Mouse (Mus musculus): ENCODE measurements at regions not wholly inside any gene's neighbourhood (a gene's known extent, or its start where the extent isn't known, plus 50 kb on each side); places are given as distances from the start of the nearest gene placed in this dataset.

DNA sequence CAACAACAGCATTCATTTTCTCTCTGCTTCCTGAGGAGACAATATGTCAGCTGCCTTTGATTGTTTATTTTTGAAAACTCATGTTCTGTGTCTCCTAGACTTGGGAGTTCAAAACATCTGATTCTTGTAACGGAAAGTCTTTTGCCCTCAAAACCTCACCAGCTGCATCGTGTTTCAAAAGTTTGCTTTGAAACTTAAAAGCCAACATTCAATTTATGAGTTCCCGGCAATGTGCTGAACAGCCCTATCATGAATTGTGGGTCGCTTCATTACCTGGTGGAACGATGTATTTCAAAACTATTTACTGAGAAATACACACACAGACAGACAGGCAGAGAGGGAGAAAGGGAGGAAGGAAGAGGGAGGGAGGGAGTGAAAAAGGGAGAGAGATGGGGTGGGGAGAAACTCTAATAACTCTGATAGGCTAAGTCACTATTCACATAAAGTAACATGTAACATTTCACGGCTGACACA is 356.3 kb upstream of the Lmcd1 start:
- no peak overlapping the region for H3K4me3 ChIP-seq
- H3K9me3 ChIP-seq (replicated peaks): no peaks in the 10 kb centered on the region
- 80% methylated on average over 6 of the region's 6 CpGs for WGBS
- no peaks in the 10 kb centered on the region for H3K27me3 ChIP-seq (ENCODE audit: low read depth, poor library complexity, severe bottlenecking)
- peaks cover 9% of the 10 kb centered on the region; the same call in 1 of the 2 replicates for H3K4me1 ChIP-seq
- H3K27ac ChIP-seq (replicated peaks): no peak overlapping the region
- H3K36me3 ChIP-seq: no peaks in the 10 kb centered on the region
- no peak for DNase-seq (ENCODE audit: low spot score)

DNA sequence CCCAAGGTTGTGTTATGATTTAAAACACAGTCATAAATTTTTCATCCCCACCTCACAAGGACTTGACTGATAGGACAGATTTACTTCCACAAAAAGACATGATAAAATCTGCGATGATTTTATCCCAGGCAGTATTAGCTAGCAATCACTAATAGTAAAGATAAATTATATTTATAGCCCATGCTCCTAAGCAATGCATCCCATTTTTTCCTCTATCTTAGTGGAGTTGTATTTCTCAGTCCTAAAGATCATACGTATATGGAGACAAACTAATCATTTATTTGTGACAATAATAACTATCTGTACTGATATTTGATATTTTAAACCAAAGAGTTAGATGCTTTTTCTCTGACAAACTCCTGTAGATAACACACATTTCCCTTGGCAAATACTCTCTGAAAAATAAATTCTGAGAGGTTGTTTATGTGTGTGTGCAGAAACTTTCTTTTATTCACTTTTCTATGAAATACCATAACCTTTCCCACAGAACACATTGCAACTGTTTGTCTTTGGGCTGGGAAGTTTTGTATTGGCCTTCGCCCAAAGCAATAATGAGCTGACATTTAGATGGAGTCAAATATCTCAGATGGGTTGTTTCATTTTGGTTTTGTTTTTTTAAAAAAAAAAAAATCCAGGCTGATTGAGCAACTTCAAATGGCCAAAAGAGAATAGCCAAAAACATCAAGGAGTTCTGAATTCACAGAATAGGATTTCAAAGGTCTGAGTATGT is 355.5 kb upstream of the Lmcd1 start:
- Histone ChIP-seq H3K4me3 (no peak overlapping the region), H3K27ac (replicated peaks) (no peak overlapping the region), H3K27me3 (ENCODE audit: low read depth, poor library complexity, severe bottlenecking) (no peaks in the 10 kb centered on the region), H3K4me1 (peaks cover 9% of the 10 kb centered on the region; the same call in 1 of the 2 replicates), H3K9me3 (replicated peaks) (no peaks in the 10 kb centered on the region), H3K36me3 (no peaks in the 10 kb centered on the region)
- 90% methylated on average over 3 of the region's 3 CpGs for WGBS
- no peak for DNase-seq (ENCODE audit: low spot score)

DNA sequence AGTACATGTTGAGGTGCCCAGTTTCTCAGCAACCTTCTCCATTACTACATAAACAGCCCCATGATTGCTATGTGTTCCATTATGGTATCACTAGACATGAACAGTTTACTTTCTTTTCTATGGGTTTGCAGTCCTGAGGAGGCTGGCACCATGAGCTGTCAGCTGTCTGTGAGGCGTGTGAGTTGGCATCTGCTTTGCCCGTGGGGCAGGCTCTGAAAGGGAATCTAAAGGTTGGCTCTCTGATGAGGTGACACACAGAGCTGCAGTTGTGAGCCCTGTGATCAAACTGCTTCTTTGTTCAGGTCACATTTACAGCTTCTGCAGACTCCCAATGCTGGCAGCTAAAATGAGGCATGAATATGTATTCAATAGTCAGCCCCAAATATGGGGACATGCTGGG is 341.0 kb upstream of the Lmcd1 start:
- no peaks in the 10 kb centered on the region for H3K36me3 ChIP-seq
- no peaks in the 10 kb centered on the region for H3K9me3 ChIP-seq (replicated peaks)
- no peak overlapping the region for H3K4me3 ChIP-seq
- H3K27me3 ChIP-seq (ENCODE audit: low read depth, poor library complexity, severe bottlenecking): no peaks in the 10 kb centered on the region
- no peak overlapping the region for H3K27ac ChIP-seq (replicated peaks)
- DNase-seq (ENCODE audit: low spot score): no peak
- WGBS: 80% methylated on average over 2 of the region's 2 CpGs
- H3K4me1 ChIP-seq: no peaks in the 10 kb centered on the region

DNA sequence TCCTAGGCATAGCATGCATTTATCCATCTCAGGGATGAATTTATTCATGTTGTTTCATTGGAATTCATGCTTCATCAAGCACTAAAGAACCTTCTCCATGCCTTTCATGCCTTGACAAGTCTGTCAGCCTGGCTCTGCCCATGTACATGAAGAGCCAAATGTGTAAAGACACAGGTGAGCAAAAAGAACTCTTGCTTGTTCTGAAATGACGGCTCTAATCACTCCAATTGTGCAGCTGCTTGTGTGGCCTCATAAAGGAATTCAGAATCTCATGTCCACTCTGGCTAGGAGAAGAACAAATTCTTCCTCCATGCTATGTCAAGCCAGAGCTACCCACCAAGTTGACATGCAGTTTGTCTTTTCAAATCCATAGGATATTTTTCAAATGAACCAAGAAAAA is 319.2 kb upstream of the Lmcd1 start:
- H3K36me3 ChIP-seq: no peaks in the 10 kb centered on the region
- H3K9me3 ChIP-seq (replicated peaks): no peaks in the 10 kb centered on the region
- 75% methylated on average over 1 of the region's 1 CpGs for WGBS
- H3K4me3 ChIP-seq: no peak overlapping the region
- H3K27ac ChIP-seq (replicated peaks): no peak overlapping the region
- H3K4me1 ChIP-seq: no peaks in the 10 kb centered on the region
- H3K27me3 ChIP-seq (ENCODE audit: low read depth, poor library complexity, severe bottlenecking): no peaks in the 10 kb centered on the region
- no peak for DNase-seq (ENCODE audit: low spot score)

DNA sequence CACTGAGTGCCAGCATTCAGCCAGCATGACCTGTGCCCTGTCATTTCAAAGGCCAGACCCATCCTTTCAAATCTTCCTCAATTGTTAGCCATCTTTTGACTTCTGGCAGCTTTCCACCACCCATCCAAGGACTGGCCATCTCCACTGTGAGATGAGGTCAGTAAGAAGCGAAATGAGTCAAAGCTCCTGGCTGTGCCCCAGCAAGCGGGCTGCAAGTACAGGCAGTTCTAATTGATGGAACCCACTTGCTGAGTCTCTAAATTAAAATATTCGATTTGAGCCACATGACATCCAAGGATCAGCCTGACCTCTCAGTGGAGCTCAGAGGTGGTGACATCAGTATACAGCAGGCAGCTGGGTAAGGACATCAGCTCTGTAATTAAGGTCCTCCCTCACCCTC is 307.8 kb upstream of the Lmcd1 start:
- no peak for DNase-seq (ENCODE audit: low spot score)
- WGBS: 77% methylated on average over 3 of the region's 3 CpGs
- no peak overlapping the region for H3K27ac ChIP-seq (replicated peaks)
- H3K4me3 ChIP-seq: no peak overlapping the region
- no peaks in the 10 kb centered on the region for H3K36me3 ChIP-seq
- H3K27me3 ChIP-seq (ENCODE audit: low read depth, poor library complexity, severe bottlenecking): no peaks in the 10 kb centered on the region
- no peaks in the 10 kb centered on the region for H3K9me3 ChIP-seq (replicated peaks)
- peaks cover 5% of the 10 kb centered on the region; the same call in 1 of the 2 replicates for H3K4me1 ChIP-seq

DNA sequence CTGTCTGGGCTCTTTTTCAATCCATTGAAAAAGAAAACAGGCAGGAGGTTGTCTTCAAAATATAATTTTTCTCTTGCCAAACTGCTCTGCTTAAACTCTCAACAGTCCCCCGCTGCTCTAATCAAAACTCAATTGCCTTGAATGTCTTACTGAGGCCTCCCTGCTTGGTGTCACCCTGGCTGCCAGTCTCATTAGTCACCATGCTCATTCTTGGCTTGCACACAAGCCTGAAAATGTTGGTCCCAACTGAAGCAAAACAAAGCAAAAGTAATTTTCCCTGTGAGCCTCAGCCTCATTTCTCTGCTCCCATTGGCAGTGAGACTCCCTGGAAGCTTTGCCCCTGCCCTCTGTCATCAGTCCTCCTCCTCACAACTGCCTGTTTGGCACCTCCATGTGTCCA is 288.1 kb upstream of the Lmcd1 start:
- H3K9me3 ChIP-seq (replicated peaks): no peaks in the 10 kb centered on the region
- H3K36me3 ChIP-seq: no peaks in the 10 kb centered on the region
- no peaks in the 10 kb centered on the region for H3K27me3 ChIP-seq (ENCODE audit: low read depth, poor library complexity, severe bottlenecking)
- H3K4me3 ChIP-seq: no peak overlapping the region
- no peaks in the 10 kb centered on the region for H3K4me1 ChIP-seq
- H3K27ac ChIP-seq (replicated peaks): no peak overlapping the region
- no peak for DNase-seq (ENCODE audit: low spot score)
- 60% methylated on average over 1 of the region's 1 CpGs for WGBS

DNA sequence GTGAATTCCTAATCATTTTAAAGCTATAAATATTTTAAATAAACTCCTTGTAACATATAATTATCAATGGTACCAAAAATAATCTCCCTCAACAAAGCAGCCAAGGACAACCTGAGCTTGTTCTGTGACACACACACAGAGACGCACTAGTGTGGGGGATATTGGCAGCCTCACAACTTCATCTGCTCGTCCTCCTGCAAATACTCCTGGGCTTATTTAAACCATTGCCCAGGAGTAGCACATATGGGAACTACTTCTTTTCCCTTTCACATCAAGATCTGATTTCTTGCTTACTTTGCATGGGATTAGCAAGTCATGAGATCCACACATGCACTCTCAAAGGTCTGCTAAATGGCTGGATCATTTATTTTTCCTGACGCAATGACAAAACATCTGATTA is 277.7 kb upstream of the Lmcd1 start:
- H3K4me1 ChIP-seq: no peaks in the 10 kb centered on the region
- whole genome bisulfite sequencing: 90% methylated on average over 3 of the region's 3 CpGs

DNA sequence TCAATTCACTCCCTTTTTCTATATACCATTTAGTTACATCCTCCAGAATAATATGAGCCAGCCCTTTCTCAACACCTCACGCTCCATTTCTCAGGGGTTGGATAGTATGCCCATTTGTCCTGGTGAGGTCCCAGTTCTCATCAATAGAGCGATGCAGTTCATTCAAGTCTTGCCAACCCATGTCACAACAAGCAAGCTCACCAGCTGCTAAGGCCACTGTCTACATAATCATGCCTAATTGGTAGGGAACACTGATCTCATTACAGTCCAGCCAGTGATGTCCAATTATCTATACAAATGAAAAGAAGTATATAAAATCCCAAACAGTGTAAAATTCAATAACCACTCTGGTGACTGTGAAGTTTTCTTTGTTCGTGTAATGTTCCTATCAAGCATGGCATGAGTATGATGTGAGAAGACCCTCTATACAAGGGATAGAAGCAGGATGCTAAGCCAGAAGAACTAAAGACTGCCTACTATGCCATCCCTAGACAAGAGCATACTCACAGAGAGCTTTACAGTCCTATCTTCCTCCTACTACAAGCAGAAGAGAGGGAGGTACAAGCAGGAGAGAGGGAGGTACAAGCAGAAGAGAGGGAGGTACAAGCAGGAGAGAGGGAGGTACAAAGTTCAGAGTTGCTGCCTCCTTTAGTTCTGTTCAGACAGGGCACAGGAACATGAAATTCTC is 269.6 kb upstream of the Lmcd1 start:
- no peak overlapping the region for H3K27ac ChIP-seq (replicated peaks)
- H3K4me1 ChIP-seq: no peaks in the 10 kb centered on the region
- no peaks in the 10 kb centered on the region for H3K9me3 ChIP-seq (replicated peaks)
- H3K4me3 ChIP-seq: no peak overlapping the region
- H3K36me3 ChIP-seq: no peaks in the 10 kb centered on the region
- DNase-seq (ENCODE audit: low spot score): no peak
- no peaks in the 10 kb centered on the region for H3K27me3 ChIP-seq (ENCODE audit: low read depth, poor library complexity, severe bottlenecking)
- 87% methylated on average over 3 of the region's 3 CpGs for WGBS

More for the DNA sequence above, 277.7 kb upstream of the Lmcd1 start:
- H3K27me3 ChIP-seq (ENCODE audit: low read depth, poor library complexity, severe bottlenecking): no peaks in the 10 kb centered on the region
- no peaks in the 10 kb centered on the region for H3K9me3 ChIP-seq (replicated peaks)
- no peaks in the 10 kb centered on the region for H3K36me3 ChIP-seq
- H3K4me3 ChIP-seq: no peak overlapping the region
- no peak for DNase-seq (ENCODE audit: low spot score)
- no peak overlapping the region for H3K27ac ChIP-seq (replicated peaks)

DNA sequence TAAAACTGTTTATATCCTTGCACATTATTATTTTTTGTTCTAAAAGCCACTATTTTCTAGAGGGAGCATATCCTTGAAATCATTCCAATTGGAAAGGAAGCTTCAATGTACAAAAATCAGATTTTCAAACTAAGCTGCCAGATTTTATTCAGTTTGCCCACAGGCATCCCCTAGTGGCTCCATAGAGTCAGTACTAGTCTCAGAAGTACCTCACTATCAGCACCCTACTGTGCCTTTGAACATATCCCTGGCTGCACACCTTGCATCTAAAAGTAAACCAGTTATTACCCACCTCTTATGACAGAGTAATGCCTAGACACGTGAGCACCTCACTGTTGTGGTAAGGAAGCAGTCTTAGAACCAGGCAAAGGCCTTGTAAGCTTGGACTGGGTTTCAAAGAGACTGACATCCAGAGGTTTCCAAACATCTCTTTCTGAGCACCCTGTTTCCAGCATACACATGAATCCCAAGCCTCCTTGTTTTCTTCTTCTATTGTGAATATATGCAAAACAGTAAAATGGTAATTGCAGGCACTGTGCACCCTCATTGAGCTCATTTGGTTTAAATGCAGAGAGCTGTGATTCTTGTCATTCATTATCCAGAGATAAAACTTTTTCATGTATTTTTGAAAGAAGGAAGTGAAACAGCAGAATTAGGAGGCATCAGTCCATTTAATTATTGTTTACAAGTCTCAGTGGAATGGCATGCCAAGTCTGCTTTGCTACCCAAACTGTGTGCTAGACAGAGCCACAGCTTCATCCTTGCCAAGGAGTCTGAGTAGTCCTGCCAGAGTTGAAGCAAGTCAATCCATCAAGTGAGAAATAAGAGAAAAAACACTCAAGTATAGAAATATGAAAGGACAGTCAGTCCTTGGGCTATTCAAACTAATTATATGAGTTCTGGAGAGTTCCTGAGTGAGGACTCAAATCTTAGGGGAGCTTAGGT is 247.0 kb upstream of the Lmcd1 start:
- no peak overlapping the region for H3K27ac ChIP-seq (replicated peaks)
- WGBS: 70% methylated on average over 1 of the region's 1 CpGs
- no peak for DNase-seq (ENCODE audit: low spot score)

DNA sequence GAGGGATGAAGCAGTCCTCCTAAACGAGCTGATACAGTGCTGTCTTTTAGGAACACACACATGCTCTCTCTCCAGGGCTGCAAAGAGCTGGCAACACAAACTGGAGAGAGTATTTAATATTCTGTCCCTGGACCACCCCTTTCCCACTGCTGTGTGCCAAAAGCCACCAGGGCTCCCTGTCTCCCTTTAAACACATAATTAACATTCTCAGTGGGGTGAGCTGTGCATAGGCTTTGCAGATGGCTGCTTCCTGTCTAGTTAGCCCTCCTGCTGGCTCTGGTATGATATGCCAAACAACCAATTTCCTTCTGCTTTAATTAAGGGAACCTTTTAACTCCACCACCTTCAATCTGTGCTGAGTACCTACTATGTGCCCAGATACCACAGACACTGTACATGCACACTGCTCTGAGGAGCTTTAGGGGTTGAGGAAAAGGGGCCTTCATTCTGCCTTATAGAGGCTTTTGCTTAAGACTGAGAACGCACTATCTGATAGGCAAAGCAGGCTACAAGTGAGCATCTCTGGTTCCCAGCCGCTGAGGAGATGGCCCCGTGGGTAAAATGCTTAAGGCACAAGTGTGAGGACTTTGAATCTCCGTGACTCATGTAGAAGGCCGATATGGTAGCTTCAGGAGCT is 222.9 kb upstream of the Lmcd1 start:
- 74% methylated on average over 6 of the region's 6 CpGs for WGBS

More for the DNA sequence above, 247.0 kb upstream of the Lmcd1 start:
- Histone ChIP-seq H3K4me1 (no peaks in the 10 kb centered on the region), H3K36me3 (no peaks in the 10 kb centered on the region), H3K9me3 (replicated peaks) (no peaks in the 10 kb centered on the region), H3K27me3 (ENCODE audit: low read depth, poor library complexity, severe bottlenecking) (no peaks in the 10 kb centered on the region), H3K4me3 (no peak overlapping the region)

DNA sequence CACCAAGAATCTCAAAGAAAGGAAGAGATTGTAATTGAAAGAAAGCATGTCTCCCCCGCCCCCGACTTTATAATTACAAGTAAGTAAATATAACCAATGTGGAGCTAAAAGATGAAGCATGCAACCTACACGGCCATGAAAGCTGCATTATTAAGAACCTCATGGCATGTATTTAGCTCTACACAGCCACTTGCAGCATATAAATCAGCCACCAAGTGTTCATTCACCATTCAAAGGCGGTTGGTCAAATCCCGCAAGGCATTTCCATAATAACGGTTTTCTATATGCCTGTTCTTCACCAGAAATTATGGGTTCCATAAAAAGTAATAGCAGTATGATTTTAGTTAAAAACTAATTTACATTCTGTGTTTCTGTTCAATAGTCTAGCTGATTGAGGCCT is 221.4 kb upstream of the Lmcd1 start:
- no peak overlapping the region for H3K27ac ChIP-seq (replicated peaks)
- no peaks in the 10 kb centered on the region for H3K27me3 ChIP-seq (ENCODE audit: low read depth, poor library complexity, severe bottlenecking)
- H3K36me3 ChIP-seq: no peaks in the 10 kb centered on the region
- DNase-seq (ENCODE audit: low spot score): no peak
- H3K4me3 ChIP-seq: no peak overlapping the region
- H3K9me3 ChIP-seq (replicated peaks): no peaks in the 10 kb centered on the region
- H3K4me1 ChIP-seq: no peaks in the 10 kb centered on the region
- WGBS: 92% methylated on average over 6 of the region's 6 CpGs

More for the DNA sequence above, 222.9 kb upstream of the Lmcd1 start:
- Histone ChIP-seq H3K27me3 (ENCODE audit: low read depth, poor library complexity, severe bottlenecking) (no peaks in the 10 kb centered on the region), H3K4me3 (no peak overlapping the region), H3K36me3 (no peaks in the 10 kb centered on the region), H3K27ac (replicated peaks) (no peak overlapping the region), H3K4me1 (no peaks in the 10 kb centered on the region), H3K9me3 (replicated peaks) (no peaks in the 10 kb centered on the region)
- no peak for DNase-seq (ENCODE audit: low spot score)

DNA sequence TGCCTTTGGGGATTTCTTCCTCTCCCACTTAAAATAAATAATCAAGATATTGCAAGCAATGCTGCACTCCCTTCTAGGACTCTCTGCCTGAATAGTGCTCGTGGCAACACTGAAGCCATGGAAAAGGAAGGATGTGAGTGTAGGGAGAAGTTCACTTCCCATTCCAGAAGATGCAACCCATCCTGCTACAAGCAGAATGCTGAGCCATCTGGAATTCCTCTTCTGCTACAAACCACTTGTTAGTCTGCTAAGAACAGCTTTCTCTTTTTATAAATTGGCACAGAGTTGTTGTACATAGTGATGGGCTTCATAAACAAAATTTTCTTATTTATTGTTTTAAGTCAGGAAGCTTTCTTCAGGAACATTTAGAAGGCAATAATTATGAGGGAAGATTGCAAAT is 215.7 kb upstream of the Lmcd1 start:
- WGBS: 72% methylated on average over 1 of the region's 1 CpGs

More for the DNA sequence above, 215.7 kb upstream of the Lmcd1 start:
- DNase-seq (ENCODE audit: low spot score): no peak
- Histone ChIP-seq H3K27me3 (ENCODE audit: low read depth, poor library complexity, severe bottlenecking) (no peaks in the 10 kb centered on the region), H3K9me3 (replicated peaks) (no peaks in the 10 kb centered on the region), H3K36me3 (no peaks in the 10 kb centered on the region), H3K4me3 (no peak overlapping the region), H3K27ac (replicated peaks) (no peak overlapping the region), H3K4me1 (no peaks in the 10 kb centered on the region)
